Mouse (Mus musculus) myocyte (in vitro differentiated cells): ENCODE results near the gene Zfp142.

Experiments used
- MAX ChIP-seq: IDR thresholded peaks from one replicate; pipeline ENCODE4 v1.6.1; 2011; ENCODE audit warnings: low read depth, mild to moderate bottlenecking, control low read depth
- MYOG ChIP-seq, 3 experiments: IDR thresholded peaks; one replicate each; pipeline ENCODE4 v1.6.1; 2011; ENCODE audit warnings: control low read depth in 2 of 3, low read depth in 2 of 3, mild to moderate bottlenecking in 2 of 3; ENCODE audit not compliant: insufficient read length in 2 of 3, control insufficient read depth in 1 of 3, insufficient read depth in 1 of 3
- POLR2A ChIP-seq: IDR thresholded peaks from one replicate; pipeline ENCODE4 v1.6.1; 2011; ENCODE audit warnings: low read depth, mild to moderate bottlenecking, control low read depth, moderate library complexity; ENCODE audit not compliant: insufficient read length
- POLR2AphosphoS2 ChIP-seq: IDR thresholded peaks from one replicate; pipeline ENCODE4 v1.6.1; 2011; ENCODE audit warnings: low read depth, control low read depth; ENCODE audit not compliant: insufficient read length
- SRF ChIP-seq: IDR thresholded peaks from one replicate; pipeline ENCODE4 v1.6.1; 2011; ENCODE audit warnings: low read depth; ENCODE audit not compliant: control insufficient read depth, insufficient read length
- TCF12 ChIP-seq: IDR thresholded peaks from one replicate; pipeline ENCODE4 v1.6.1; 2011; ENCODE audit warnings: mild to moderate bottlenecking, control low read depth; ENCODE audit not compliant: poor library complexity, insufficient read depth, severe bottlenecking
- USF1 ChIP-seq: IDR thresholded peaks from one replicate; pipeline ENCODE4 v1.6.1; 2011; ENCODE audit warnings: low read depth, mild to moderate bottlenecking, control low read depth, moderate library complexity

DNA sequence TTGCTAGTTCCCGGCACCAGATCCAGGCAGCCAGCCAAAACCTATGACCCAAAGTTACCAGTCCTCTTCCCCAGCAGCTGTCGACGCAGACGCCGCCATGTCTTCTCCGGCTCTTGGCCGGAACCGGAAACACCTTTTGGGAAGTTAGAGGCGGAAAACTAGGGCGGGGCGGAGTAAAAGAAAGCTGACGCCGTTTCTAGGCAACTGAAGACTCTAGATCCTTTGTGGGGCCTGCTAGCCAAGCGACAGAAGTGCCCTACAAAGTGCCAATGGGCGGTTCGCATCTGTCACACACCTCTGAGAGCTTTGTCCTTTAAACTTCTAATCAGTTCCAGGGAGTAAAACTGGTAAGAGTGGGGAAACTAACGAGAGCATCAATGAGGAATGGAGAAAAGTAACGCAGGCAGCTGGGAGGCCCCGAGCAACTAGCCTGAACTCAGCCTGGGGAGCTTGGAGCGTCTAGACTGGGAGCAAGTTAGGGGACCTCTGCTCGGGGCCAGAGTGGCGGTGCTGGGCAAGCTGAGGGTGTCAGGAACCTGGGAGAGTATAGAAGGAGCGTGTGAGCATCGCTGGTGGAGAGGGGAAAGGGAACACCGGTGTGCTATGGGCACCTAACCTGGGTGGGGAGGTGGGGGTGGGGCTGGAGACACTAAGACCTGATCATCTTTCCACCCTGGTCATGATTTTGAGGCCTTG is 13.4 kb upstream of the Zfp142 start, which contains the start of the genes Rnf25 and Stk36:
- TF ChIP-seq USF1 = no peak
- peak; percentile 81 for TF ChIP-seq POLR2A
- TF ChIP-seq MAX = no peak
- TF ChIP-seq MYOG (IDR thresholded peaks at IDR 0.05; ENCODE audit: control insufficient read depth in 1 of 3, insufficient read depth in 1 of 3, insufficient read length in 2 of 3, low read depth in 2 of 3) = peak in 2 of 3 experiments; percentile 6 to 48
- TF ChIP-seq POLR2AphosphoS2 = peak; percentile 86
- TF ChIP-seq SRF = peak; percentile 92
- TF ChIP-seq TCF12 = no peak
